Mouse (Mus musculus) adrenal gland, adult 8-10 months (tissue): ENCODE results near the gene Treml1. TPM values are rescaled to one million over a fixed set of nuclear protein-coding genes. Genes with fewer than 3 reads are reported as not detected.

Source experiments
- DNase-seq: peaks from one replicate; pipeline ENCODE4 v3.0.0; 2022
- total RNA-seq, 4 experiments: library from RNA; stranded (reverse); gene quantifications; 2 replicates each; pipeline ENCODE4 v1.2.4; 2022

The Treml1 gene
- total RNA-seq, 4 experiments from 2014 or later, result 0.31 to 0.77 (median 0.64) TPM

- DNase-seq, result no peak
Observed at GRCm38 (mm10) chr17:48410299-48410785, 50.6 kb downstream of the Treml1 start.

DNA sequence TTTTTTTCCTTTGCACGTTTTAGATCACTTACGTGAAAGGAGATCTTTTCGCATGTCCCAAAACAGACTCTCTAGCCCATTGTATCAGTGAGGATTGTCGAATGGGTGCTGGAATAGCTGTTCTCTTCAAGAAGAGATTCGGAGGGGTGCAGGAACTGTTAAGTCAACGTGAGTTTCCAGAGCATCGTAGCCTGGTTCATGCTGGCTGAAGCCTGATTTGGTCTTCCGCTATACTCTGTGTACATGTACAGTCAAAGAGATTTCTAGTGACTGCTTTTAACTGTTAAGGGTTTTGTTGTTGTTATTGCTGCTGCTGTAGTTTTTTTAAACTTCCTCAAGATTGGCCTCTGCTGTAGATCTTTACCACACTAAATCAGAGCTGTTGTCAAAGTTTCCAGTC, 51.5 kb downstream of the Treml1 start:
- no peak for DNase-seq

DNA sequence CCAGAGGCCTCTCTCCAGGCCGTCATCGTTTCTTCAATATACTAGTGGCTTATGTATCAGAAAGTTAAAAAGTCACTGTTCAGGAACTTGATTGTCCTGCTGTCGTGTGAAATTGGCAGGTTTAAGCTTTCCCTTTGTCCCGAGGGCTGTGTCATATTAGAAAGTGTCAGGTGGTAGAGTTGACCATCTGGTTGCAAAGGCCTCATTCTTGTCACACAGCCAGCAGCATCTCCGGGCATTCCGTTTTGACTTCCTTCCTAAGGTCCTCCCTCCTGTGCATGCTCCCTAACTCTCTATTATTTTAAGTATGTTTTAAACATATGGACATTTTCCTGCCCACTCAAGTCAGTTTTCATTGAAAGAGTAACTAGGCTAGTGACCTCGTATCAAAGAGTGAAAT, 56.3 kb downstream of the Treml1 start:
- no peak for DNase-seq

Other genes with a start within 250 kb of the Treml1 start
- gene 9830107B12Rik, start 213.6 kb upstream of the Treml1 start, total RNA-seq, result under 1 TPM in 1 of 4 experiments, not detected in 3; 0.22 TPM
- under 1 TPM in 1 of 4 experiments, not detected in 3; 0.34 TPM for gene A530064D06Rik, start 192.6 kb upstream of the Treml1 start, total RNA-seq
- gene Trem1, start 127.1 kb upstream of the Treml1 start, total RNA-seq, result under 1 TPM in 3 of 4 experiments, not detected in 1; 0.12 to 0.16 (median 0.14) TPM
- gene Trem3, start 112.1 kb upstream of the Treml1 start, total RNA-seq, result under 1 TPM in 1 of 4 experiments, not detected in 3; 0.26 TPM
- 1 to 10 TPM in 1 of 4 experiments, under 1 TPM in 3; 0.21 to 1.4 (median 0.90) TPM for gene Treml4, start 95.6 kb upstream of the Treml1 start, total RNA-seq
- gene Treml2, start 60.4 kb upstream of the Treml1 start, total RNA-seq, result under 1 TPM; 0.12 to 0.56 (median 0.40) TPM
- gene B430306N03Rik, start 43.8 kb upstream of the Treml1 start, total RNA-seq, result under 1 TPM; 0.35 to 0.65 (median 0.54) TPM
- 10 to 100 TPM in 2 of 4 experiments, 1 to 10 TPM in 2; 5.5 to 22.1 (median 14.4) TPM for gene Trem2, start 13.5 kb upstream of the Treml1 start, total RNA-seq
- 10 to 100 TPM; 33.2 to 45.6 (median 40.9) TPM for gene Nfya, start 50.0 kb downstream of the Treml1 start, total RNA-seq
- gene Oard1, start 50.1 kb downstream of the Treml1 start, total RNA-seq, result 10 to 100 TPM; 21.6 to 27.2 (median 25.7) TPM
- 1 to 10 TPM in 3 of 4 experiments, under 1 TPM in 1; 0.98 to 2.5 (median 2.0) TPM for gene Apobec2, start 73.0 kb downstream of the Treml1 start, total RNA-seq
- under 1 TPM in 1 of 4 experiments, not detected in 3; 0.89 TPM for gene Tspo2, start 91.6 kb downstream of the Treml1 start, total RNA-seq
- not detected for gene Unc5cl, start 95.0 kb downstream of the Treml1 start, total RNA-seq